Mouse (Mus musculus) CD4-positive, CD25-positive, alpha-beta regulatory T cell, adult 2 months (primary cell): ENCODE results near the gene Pex26.

ENCODE experiments used
- DNase-seq: peaks from one replicate; pipeline ENCODE4 v3.0.0-alpha.2; 2012; ENCODE audit warnings: low read depth, low spot score

Gene Pex26

GRCm38 (mm10) chr6:121206481-121206880, 23.0 kb downstream of the Pex26 start:
- DNase-seq: no peak

GRCm38 (mm10) chr6:121209584-121209983, 26.1 kb downstream of the Pex26 start:
- no peak for DNase-seq

GRCm38 (mm10) chr6:121210149-121210925, 26.9 kb downstream of the Pex26 start, which contains the start of gene Tuba8:
Tuba8 (plus strand) TSS chr6:121210696.
- peak; percentile 56 for DNase-seq

GRCm38 (mm10) chr6:121210926-121211289, 27.4 kb downstream of the Pex26 start:
- DNase-seq: no peak

GRCm38 (mm10) chr6:121211743-121212142, 28.3 kb downstream of the Pex26 start:
- no peak for DNase-seq

GRCm38 (mm10) chr6:121212988-121213387, 29.5 kb downstream of the Pex26 start:
- no peak for DNase-seq

- DNase-seq: no peak
Observed at GRCm38 (mm10) chr6:121214221-121214620, 30.8 kb downstream of the Pex26 start.

GRCm38 (mm10) chr6:121214667-121215330, 31.3 kb downstream of the Pex26 start:
- DNase-seq: peak; percentile 38

GRCm38 (mm10) chr6:121215336-121215735, 31.9 kb downstream of the Pex26 start:
- no peak for DNase-seq

GRCm38 (mm10) chr6:121215896-121216295, 32.4 kb downstream of the Pex26 start:
- DNase-seq: no peak

GRCm38 (mm10) chr6:121216589-121217255, 33.3 kb downstream of the Pex26 start:
- DNase-seq: no peak

GRCm38 (mm10) chr6:121218002-121218401, 34.5 kb downstream of the Pex26 start:
- peak; percentile 61 for DNase-seq

- DNase-seq: no peak
Observed at GRCm38 (mm10) chr6:121219406-121219805, 35.9 kb downstream of the Pex26 start.

GRCm38 (mm10) chr6:121220181-121220580, 36.7 kb downstream of the Pex26 start:
- DNase-seq: no peak

- DNase-seq: no peak
Observed at GRCm38 (mm10) chr6:121221876-121222597, 38.6 kb downstream of the Pex26 start.

GRCm38 (mm10) chr6:121223001-121223400, 39.5 kb downstream of the Pex26 start:
- DNase-seq: no peak

- no peak for DNase-seq
Observed at GRCm38 (mm10) chr6:121224067-121224466, 40.6 kb downstream of the Pex26 start.

GRCm38 (mm10) chr6:121224993-121225392, 41.5 kb downstream of the Pex26 start:
- no peak for DNase-seq

- DNase-seq: peak; percentile 55
Observed at GRCm38 (mm10) chr6:121226043-121226442, 42.6 kb downstream of the Pex26 start.

- no peak for DNase-seq
Observed at GRCm38 (mm10) chr6:121226744-121227143, 43.3 kb downstream of the Pex26 start.

- DNase-seq: peak; percentile 48
Observed at GRCm38 (mm10) chr6:121228421-121228820, 45.0 kb downstream of the Pex26 start.

- DNase-seq: no peak
Observed at GRCm38 (mm10) chr6:121232652-121233051, 49.2 kb downstream of the Pex26 start.
